Mouse (Mus musculus): ENCODE measurements around the gene Polr1a. TPM values are rescaled to one million over a fixed set of nuclear protein-coding genes. Genes with fewer than 3 reads are reported as not detected.
"Not testable (repeated sequence)": the region's sequence is repeated elsewhere in the genome, so short reads cannot be mapped to it uniquely, and the experiment has no call there.

Polr1a gene
- total RNA-seq (2021): 10 to 100 TPM; 36.7 to 42.3 TPM

DNA sequence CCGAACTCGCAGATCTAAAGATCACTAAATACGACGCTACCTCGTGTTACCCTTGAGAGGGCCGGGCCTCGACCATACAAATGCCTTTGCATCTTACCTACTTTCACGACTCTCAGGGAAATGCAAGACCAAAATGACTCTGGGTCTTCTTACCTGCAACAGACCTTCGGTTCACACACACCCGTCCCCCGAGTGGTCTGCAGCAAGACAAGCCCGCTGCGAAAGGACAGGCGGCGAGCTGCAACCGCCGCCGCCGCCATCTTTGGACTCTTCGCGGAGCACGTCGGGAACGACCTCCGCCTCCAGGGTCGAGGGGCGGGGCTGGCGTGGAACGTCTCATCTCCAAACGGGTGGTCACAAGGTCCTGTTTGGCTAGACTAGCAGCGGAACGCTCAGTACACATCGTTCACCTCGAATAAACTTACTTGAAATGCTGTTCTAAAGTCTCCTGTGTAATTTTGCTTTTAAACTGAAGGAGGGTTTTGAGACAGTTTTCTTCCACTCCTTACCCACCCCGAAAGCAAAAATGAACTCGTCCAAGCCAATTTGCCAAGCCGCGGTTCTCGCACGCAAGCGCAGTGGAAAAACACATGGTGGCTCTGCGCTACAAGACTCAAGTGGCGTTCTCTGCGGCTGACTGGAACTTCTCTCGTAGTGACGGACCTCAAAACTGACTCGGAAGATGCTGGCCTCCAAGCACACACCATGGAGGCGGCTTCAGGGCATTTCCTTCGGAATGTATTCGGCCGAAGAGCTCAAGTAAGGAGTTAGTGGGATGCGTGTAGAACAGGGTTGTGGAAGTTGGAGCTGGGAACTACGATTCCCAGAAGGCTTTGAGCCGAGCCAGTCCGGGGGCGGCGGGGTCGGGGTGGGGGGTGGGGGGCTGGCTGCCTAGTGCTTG, at the start of gene Polr1a, which contains the start of gene Ptcd3:
Gene Polr1a, plus strand, starts transcription at position 573 of the 901 bp plus-strand sequence.
Gene Ptcd3, minus strand, starts transcription at position 270 of the 901 bp plus-strand sequence.
- intact Hi-C loops (cut with DNase I): loop anchor here (5.0 kb wide), 1 partner anchor 259 kb away; no protein-coding TSS in a partner anchor
- peak; percentile 93 to 96 for DNase-seq

DNA sequence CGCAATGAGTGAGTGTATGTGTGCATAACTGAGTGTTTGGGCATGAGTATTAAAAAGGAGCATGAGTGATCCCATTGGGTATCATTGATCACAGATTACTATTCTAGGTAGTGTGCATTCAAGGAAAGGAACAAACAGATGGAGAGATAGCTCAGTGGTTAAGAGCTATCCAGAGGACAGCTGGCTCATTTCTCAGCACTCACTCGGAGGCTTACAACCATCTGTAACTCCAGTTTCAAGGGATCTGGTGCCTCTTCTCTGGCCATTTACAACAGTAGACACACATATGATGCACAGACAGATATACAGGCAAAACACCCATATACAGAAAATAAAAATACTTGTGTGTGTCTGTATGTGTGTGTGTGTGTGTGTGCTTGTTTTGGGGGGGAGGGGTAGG, 41.1 kb upstream of the Polr1a start:
- intact Hi-C loops (cut with DNase I): loop anchor here (10.0 kb wide), 1 partner anchor 297 kb away; no protein-coding TSS in a partner anchor
- DNase-seq: no peak

- intact Hi-C loops (cut with DNase I): loop anchor here (10.0 kb wide), 1 partner anchor 296 kb away; no protein-coding TSS in a partner anchor
- DNase-seq: peak in 1 of 2 experiments; percentile 18
Measured at GRCm38 (mm10) chr6:71868809-71869208, 40.0 kb upstream of the Polr1a start.

DNA sequence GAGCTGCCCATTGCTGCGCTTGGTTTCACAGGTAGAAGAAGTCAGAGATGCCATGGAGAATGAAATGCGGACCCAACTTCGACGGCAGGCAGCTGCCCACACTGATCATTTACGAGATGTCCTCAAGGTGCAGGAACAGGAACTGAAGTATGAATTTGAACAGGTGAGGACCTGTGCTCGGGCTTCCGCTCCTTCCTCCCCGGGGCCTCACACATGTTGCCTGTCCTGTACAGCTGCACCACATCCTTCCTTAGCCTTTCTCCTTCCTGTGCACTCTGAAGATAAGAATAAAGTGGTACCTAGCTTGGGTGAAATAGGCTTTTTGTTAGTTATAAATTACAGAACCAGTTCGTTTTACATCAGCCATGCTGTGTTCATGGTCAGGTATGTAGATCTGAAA, 37.5 kb upstream of the Polr1a start:
- no peak for DNase-seq
- intact Hi-C loops (cut with DNase I): no loop called here

- intact Hi-C loops (cut with DNase I): no loop called here
- no peak for DNase-seq
Measured at GRCm38 (mm10) chr6:71877965-71878760, 30.7 kb upstream of the Polr1a start.

DNA sequence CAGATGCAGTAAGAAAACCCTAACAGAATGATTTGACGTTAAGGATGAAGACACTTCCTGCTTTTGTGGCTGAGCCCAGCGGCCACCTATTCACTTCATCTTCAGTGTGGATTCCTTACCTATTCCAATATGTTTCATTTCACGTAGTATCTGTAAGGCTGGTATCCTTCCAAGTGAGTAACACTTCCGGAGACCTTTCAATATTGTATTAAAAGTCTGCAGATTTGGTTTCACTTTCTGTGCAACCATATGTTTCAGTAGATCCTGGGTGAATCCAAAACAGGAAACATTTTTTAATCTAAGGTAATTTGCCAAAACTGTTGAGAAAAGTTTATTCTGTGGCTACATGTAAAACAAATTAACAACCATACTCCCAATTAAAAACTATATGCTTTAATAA, 15.6 kb upstream of the Polr1a start:
- intact Hi-C loops (cut with DNase I): loop anchor here (5.0 kb wide), 1 partner anchor 36 kb away; no protein-coding TSS in a partner anchor
- no peak for DNase-seq

GRCm38 (mm10) chr6:71907702-71908235, 1.1 kb upstream of the Polr1a start:
- intact Hi-C loops (cut with DNase I): loop anchor here (5.0 kb wide), 1 partner anchor 260 kb away; no protein-coding TSS in a partner anchor
- no peak for DNase-seq

DNA sequence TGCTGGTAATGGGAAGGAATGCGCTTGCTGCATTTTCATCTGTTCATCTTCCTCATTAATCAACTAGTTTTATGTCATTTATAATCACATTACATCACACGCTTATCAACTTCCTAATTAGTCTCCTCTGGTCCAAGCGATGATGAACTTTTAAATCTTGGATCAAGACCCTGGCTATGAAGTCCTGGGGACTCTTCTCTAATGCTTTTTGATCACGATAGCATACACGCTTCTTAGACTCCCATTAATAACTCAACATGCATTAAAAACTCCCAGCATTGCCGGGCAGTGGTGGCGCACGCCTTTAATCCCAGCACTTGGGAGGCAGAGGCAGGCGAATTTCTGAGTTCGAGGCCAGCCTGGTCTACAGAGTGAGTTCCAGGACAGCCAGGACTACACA, 531 bp downstream of the Polr1a start:
- DNase-seq: no peak
- intact Hi-C loops (cut with DNase I): loop anchor here (5.0 kb wide), 1 partner anchor 258 kb away; no protein-coding TSS in a partner anchor

DNA sequence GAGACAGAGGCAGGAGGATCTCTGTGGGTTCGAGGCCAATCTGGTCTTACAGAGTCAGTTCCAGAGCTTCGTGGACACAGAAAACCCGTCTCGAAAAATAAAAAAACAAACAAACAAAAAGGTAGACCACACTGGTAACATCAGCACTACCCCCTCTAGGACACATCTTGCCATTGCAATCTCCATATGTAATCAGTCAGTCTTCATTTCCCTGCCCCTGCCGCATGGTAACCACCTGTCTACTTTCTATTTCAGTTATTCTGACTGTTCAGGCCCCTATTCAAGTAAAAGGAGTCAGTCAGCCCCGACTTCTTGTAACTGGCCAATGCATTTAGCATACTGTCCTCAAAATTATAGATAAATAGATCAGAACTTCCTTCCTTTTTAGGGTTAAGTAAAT, 987 bp downstream of the Polr1a start:
- no peak for DNase-seq
- intact Hi-C loops (cut with DNase I): loop anchor here (5.0 kb wide), 1 partner anchor 257 kb away; no protein-coding TSS in a partner anchor

DNA sequence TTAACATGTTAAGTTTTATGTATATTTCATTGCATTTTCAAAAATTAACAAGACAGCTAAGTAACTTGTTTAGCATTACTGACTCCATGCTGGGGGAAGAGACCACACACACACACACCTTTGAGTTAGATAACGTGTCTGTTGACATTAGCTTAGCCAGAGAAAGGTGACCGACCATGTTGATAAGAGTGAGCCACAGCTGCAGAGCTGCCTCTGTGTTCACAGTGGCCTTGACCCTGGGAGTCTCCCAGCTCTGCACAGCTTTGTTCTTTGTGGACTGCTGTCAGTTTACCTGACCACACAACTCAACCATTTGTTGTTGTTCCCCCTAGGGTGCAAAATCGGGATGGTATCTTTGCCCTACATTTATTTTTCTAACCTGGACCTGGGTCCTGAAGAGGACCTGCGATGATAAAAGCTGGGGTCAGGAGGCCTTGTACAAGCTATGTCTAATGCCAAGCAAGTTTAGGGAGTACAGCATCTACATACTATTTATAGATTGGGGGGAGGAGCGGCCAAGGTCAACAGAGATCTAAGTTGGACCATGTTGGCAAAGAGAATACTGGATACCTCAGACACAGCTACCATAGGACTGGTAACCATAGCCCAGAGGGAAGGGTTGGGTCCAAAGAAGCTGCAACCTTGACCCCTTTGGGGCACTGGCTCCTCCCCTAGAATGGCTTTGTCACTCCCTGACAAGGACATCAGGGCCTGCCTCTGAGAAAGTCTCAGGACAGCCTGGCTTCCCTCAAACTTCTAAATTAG, 3.0 kb downstream of the Polr1a start:
- intact Hi-C loops (cut with DNase I): no loop called here
- DNase-seq: peak in 1 of 2 experiments; percentile 40

GRCm38 (mm10) chr6:71920752-71921151, 11.9 kb downstream of the Polr1a start:
- intact Hi-C loops (cut with DNase I): no loop called here
- DNase-seq: no peak

- intact Hi-C loops (cut with DNase I): loop anchor here (5.0 kb wide), 1 partner anchor 337 kb away; no protein-coding TSS in a partner anchor
- not testable (repeated sequence) for DNase-seq
Measured at GRCm38 (mm10) chr6:71925233-71925632, 16.4 kb downstream of the Polr1a start.

DNA sequence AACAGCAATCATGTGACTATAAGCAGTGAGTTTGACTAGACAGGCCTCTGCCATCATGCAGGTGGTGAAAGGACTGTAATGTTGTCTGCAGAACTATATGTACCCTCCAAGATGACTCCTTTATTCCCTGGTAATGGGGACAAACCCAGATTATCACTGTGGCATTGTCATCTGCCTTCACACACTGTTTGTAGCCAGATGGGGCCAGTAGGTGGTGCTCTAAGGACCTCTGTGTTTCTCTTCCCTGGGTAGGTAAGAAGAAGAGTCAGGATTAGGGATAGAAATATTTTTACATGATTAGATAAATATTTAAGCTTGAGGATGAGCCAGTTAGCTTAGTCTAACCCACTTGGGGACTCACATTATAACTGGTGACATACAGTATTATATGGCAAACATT, 19.1 kb downstream of the Polr1a start:
- intact Hi-C loops (cut with DNase I): loop anchor here (1.0 to 5.0 kb wide), 3 partner anchors 234 to 334 kb away; no protein-coding TSS in a partner anchor
- DNase-seq: peak; percentile 74 to 84

DNA sequence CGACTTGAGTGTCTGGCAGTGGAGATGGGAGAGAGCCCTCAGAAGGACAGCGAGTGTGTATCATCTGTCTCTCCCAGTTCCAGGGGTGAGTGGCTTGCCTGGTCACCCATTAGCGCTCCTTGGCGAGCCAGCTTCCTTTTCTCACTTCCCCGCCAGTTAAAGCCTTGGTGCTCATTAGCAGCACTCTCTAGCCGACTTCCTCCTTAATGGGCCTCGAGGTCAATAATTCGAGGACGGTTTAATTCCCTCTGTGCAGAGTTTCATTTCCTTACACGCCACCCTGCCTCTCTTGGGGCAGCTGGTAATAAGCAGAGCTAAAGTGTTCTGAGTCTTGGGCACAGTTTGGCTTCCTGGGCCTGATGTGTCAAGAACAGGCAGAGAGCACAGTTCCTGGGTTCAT, 21.2 kb downstream of the Polr1a start:
- intact Hi-C loops (cut with DNase I): loop anchor here (5.0 kb wide), 1 partner anchor 167 kb away; the partner anchor contains the start of gene St3gal5
- no peak for DNase-seq

DNA sequence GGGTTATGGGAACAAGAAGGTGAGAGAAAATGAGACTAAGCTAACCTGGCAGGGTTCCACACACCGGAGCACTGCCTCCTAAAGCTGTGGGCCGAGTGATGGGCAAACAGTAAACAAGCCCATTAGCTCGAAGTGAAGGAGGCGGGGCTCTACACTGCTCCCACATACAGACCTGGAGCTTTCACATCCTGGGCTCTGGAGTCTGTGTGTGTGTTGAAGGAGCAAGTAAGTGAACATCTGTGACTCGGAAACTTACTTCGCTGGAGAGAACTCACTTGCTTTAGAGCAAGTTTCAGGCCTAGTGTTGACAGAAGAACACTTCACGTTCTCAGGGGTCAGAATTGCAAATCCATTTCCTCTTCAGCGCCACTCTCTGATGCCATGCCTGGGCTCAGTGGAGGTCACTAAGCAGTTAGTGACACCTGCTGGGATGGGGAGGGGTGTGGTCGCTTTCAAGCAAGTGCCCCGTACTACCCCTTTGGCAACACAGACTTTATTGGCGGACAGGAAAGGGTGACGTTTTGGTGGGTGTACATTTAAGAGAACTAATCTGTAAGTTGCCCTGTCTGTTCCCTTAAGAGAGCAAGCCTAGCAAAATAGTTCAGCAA, 22.1 kb downstream of the Polr1a start:
- intact Hi-C loops (cut with DNase I): loop anchor here (5.0 kb wide), 1 partner anchor 166 kb away; the partner anchor contains the start of gene St3gal5
- no peak for DNase-seq

GRCm38 (mm10) chr6:71932347-71932746, 23.5 kb downstream of the Polr1a start:
- no peak for DNase-seq
- intact Hi-C loops (cut with DNase I): loop anchor here (5.0 kb wide), 1 partner anchor 165 kb away; the partner anchor contains the start of gene St3gal5

DNA sequence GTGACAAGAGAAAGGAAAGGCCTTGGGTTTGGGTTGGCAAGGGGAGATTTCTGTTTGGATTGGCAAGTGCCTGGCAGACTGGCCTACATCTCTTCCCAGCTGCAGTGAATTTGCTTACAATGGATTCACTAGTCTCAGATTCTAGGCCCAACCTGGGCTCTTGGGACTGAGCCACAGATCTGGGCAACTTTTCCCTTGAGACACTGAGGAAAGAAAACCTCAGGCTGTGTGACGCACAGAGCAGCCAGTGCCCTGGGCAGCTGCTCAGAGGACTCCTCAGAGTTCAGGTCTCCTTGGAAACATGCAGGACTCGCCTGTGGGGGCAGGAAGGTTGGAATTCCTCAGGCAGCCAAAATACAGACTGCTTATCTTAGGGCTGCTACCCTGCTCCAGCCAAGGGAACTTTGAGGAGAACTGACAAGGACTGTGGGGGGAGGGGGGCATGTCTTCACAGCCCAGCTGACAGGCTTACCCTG, 25.3 kb downstream of the Polr1a start:
- intact Hi-C loops (cut with DNase I): loop anchor here (5.0 kb wide), 1 partner anchor 163 kb away; the partner anchor contains the start of gene St3gal5
- peak; percentile 68 to 74 for DNase-seq

DNA sequence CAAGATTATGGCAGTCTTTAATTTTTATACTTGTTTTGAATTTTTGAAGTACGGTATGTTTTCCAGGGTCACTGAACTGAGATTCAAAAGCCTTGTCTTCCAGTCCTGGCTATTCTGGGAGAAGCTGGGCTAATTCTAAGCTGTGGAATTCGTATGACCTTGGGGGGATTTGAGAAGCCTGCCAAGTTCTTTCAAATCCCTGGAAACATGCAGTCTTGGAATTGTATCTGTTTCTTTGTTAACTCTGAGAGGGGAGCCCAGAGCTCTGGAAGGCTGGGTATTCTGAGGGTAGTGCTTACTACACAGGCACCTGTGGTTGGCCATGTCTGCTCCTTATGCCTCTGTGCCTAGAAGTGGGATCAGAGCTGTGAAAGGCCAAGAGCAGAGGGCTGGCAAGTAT, 26.9 kb downstream of the Polr1a start:
- intact Hi-C loops (cut with DNase I): no loop called here
- DNase-seq: peak; percentile 48 to 54

DNA sequence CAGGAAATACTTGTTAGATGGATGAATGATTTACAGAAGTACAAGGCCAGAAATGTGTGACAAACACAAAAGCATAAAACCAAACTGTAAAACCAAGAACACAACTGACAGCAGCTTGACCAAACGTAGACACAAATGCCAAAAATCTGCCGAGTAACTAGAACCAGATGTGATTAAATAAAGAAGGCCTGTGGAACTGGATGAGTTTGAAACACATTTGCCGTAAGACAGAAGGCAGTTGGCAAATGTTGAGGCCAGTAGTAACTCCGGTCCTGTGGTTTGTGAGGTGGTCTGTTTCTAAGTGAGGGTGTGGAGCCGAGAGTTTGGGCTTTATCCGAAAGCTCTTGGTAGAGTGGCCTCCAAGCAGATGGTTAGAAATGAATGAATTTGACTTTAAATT, 32.1 kb downstream of the Polr1a start:
- no peak for DNase-seq
- intact Hi-C loops (cut with DNase I): loop anchor here (5.0 kb wide), 1 partner anchor 36 kb away; no protein-coding TSS in a partner anchor
